Mouse (Mus musculus): ENCODE measurements at regions not wholly inside any gene's neighbourhood (a gene's known extent, or its start where the extent isn't known, plus 50 kb on each side); places are given as distances from the start of the nearest gene placed in this dataset.

DNA sequence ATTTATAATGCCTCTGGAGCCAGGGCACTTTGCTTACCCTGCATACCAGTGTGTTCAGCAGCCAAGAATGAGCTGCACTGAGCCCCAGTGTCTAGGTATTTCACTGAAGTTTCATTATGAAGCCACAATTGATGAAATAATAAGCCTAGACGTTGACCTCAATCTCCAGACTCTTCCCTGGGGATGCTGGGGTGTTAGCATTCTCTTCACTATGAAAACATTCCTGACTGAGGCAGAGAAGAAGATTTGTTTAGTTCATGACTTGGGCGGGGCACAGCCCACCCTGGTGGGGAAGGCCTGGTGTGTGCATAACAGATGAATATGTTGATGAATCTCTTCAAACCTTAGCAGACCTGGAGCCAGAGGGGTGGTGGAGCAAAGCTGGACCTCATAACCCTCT is 104.4 kb downstream of the Erv3 start:
- no peaks in the 10 kb centered on the region for H3K27me3 ChIP-seq (ENCODE audit: control insufficient read depth, insufficient read depth, low read length)
- no peaks in the 10 kb centered on the region for H3K36me3 ChIP-seq (ENCODE audit: control insufficient read depth, insufficient read depth, low read length)
- intact Hi-C loops (cut with DNase I), result no loop called here
- H3K27ac ChIP-seq, result no peak overlapping the region
- WGBS, result 60% methylated on average over 2 of the region's 2 CpGs
- no peak overlapping the region for H3K9ac ChIP-seq (ENCODE audit: low read depth, low read length)
- no peak overlapping the region for H3K4me3 ChIP-seq
- no peak for DNase-seq
- no peak for TF ChIP-seq POLR2A (IDR thresholded peaks at IDR 0.05; ENCODE audit: insufficient read depth, low read depth, low read length)
- TF ChIP-seq CTCF (IDR thresholded peaks at IDR 0.05), result no peak
- no peak for TF ChIP-seq EP300 (IDR thresholded peaks at IDR 0.05; ENCODE audit: insufficient read depth, low read depth, low read length)
- no peaks in the 10 kb centered on the region for H3K4me1 ChIP-seq (ENCODE audit: control insufficient read depth, insufficient read depth, low read length)
- no peaks in the 10 kb centered on the region for H3K79me2 ChIP-seq (replicated peaks; ENCODE audit: control insufficient read depth, insufficient read depth, low read length)

DNA sequence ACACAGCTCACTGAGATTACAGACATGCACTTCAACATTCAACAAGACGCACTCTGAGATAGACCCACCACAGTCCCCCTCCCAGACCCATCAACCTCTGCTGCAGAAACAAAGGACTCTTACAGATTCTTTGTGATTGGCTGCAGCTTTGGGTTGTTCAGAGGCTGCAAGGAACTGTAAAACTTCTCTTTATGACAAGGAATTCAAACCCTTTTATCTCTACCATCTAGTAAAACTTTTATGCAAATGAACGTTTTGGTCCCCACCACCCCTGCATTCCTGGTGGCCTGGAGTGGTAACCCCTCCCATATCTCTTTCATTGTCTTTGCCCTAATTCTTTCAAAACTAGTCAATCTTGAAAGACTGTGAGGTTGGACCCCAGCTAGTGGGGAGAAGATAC is 106.1 kb downstream of the Erv3 start:
- H3K4me3 ChIP-seq, result no peak overlapping the region
- no peaks in the 10 kb centered on the region for H3K27me3 ChIP-seq (ENCODE audit: control insufficient read depth, insufficient read depth, low read length)
- H3K79me2 ChIP-seq (replicated peaks; ENCODE audit: control insufficient read depth, insufficient read depth, low read length), result no peaks in the 10 kb centered on the region
- H3K4me1 ChIP-seq (ENCODE audit: control insufficient read depth, insufficient read depth, low read length), result no peaks in the 10 kb centered on the region
- no peak for TF ChIP-seq CTCF (IDR thresholded peaks at IDR 0.05)
- TF ChIP-seq POLR2A (IDR thresholded peaks at IDR 0.05; ENCODE audit: insufficient read depth, low read depth, low read length), result no peak
- TF ChIP-seq EP300 (IDR thresholded peaks at IDR 0.05; ENCODE audit: insufficient read depth, low read depth, low read length), result no peak
- no peak for DNase-seq
- no peaks in the 10 kb centered on the region for H3K36me3 ChIP-seq (ENCODE audit: control insufficient read depth, insufficient read depth, low read length)
- H3K27ac ChIP-seq, result no peak overlapping the region
- WGBS, result 77% methylated on average over 2 of the region's 2 CpGs
- intact Hi-C loops (cut with DNase I), result no loop called here
- no peak overlapping the region for H3K9ac ChIP-seq (ENCODE audit: low read depth, low read length)

GRCm38 (mm10) chr2:131750679-131751078 is 108.9 kb downstream of the Erv3 start:
- no peaks in the 10 kb centered on the region for H3K27me3 ChIP-seq (ENCODE audit: control insufficient read depth, insufficient read depth, low read length)
- H3K4me3 ChIP-seq, result no peak overlapping the region
- no peak for TF ChIP-seq POLR2A (IDR thresholded peaks at IDR 0.05; ENCODE audit: insufficient read depth, low read depth, low read length)
- TF ChIP-seq EP300 (IDR thresholded peaks at IDR 0.05; ENCODE audit: insufficient read depth, low read depth, low read length), result no peak
- no peak for TF ChIP-seq CTCF (IDR thresholded peaks at IDR 0.05)
- no peak for DNase-seq
- no peaks in the 10 kb centered on the region for H3K4me1 ChIP-seq (ENCODE audit: control insufficient read depth, insufficient read depth, low read length)
- intact Hi-C loops (cut with DNase I), result no loop called here
- H3K79me2 ChIP-seq (replicated peaks; ENCODE audit: control insufficient read depth, insufficient read depth, low read length), result no peaks in the 10 kb centered on the region
- 68% methylated on average over 6 of the region's 6 CpGs for WGBS
- H3K9ac ChIP-seq (ENCODE audit: low read depth, low read length), result no peak overlapping the region
- no peak overlapping the region for H3K27ac ChIP-seq
- H3K36me3 ChIP-seq (ENCODE audit: control insufficient read depth, insufficient read depth, low read length), result no peaks in the 10 kb centered on the region

DNA sequence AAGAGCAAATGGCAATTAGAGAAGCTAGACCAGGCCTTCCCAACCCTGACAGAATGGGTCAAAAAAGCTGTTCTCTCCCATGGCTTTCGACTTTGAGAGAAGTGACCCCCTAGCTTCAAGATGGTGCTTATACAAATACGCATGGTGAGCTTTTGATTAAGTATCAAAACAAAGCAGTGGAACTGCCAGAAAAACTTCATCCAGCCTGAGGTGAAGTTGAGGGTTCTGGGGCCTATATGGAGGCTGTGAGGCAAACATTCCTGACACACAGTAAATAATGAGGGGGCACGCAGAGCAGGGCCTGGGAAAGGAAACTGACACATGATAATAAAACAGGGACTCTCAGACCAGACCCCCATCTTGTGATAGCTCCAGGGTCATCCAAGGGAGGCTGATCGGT is 109.3 kb downstream of the Erv3 start:
- Histone ChIP-seq H3K79me2 (replicated peaks; ENCODE audit: control insufficient read depth, insufficient read depth, low read length) (no peaks in the 10 kb centered on the region), H3K27ac (no peak overlapping the region), H3K4me1 (ENCODE audit: control insufficient read depth, insufficient read depth, low read length) (no peaks in the 10 kb centered on the region), H3K9ac (ENCODE audit: low read depth, low read length) (no peak overlapping the region), H3K36me3 (ENCODE audit: control insufficient read depth, insufficient read depth, low read length) (no peaks in the 10 kb centered on the region), H3K27me3 (ENCODE audit: control insufficient read depth, insufficient read depth, low read length) (no peaks in the 10 kb centered on the region), H3K4me3 (no peak overlapping the region)
- TF ChIP-seq CTCF (IDR thresholded peaks at IDR 0.05), result no peak
- TF ChIP-seq POLR2A (IDR thresholded peaks at IDR 0.05; ENCODE audit: insufficient read depth, low read depth, low read length), result no peak
- intact Hi-C loops (cut with DNase I), result no loop called here
- no peak for DNase-seq
- WGBS, result 71% methylated on average over 4 of the region's 4 CpGs

DNA sequence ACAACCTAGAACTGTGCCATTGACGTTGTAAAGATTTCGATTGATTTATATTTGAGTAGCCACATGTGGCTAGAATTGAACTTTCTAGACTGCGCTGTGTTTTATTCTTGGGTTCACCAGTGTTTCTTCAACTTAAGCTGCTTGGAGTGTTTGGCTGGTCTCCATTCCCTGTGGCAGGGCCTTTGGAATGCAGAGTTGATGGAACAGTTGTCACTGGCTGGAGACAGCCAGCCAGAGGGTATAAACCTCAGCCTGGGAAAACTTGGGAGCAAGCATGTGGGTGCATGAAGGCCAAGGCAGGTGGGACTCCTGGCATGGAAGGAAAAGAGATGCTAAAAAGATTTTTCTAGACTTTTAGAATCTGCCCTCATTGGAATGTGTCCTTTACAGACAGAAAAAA is 109.8 kb downstream of the Erv3 start:
- no peak for TF ChIP-seq EP300 (IDR thresholded peaks at IDR 0.05; ENCODE audit: insufficient read depth, low read depth, low read length)
- TF ChIP-seq CTCF (IDR thresholded peaks at IDR 0.05), result no peak
- no peak for DNase-seq
- intact Hi-C loops (cut with DNase I), result no loop called here
- WGBS, result 78% methylated on average over 3 of the region's 3 CpGs
- Histone ChIP-seq H3K36me3 (ENCODE audit: control insufficient read depth, insufficient read depth, low read length) (no peaks in the 10 kb centered on the region), H3K4me1 (ENCODE audit: control insufficient read depth, insufficient read depth, low read length) (no peaks in the 10 kb centered on the region), H3K79me2 (replicated peaks; ENCODE audit: control insufficient read depth, insufficient read depth, low read length) (no peaks in the 10 kb centered on the region), H3K9ac (ENCODE audit: low read depth, low read length) (no peak overlapping the region), H3K27ac (no peak overlapping the region), H3K4me3 (no peak overlapping the region), H3K27me3 (ENCODE audit: control insufficient read depth, insufficient read depth, low read length) (no peaks in the 10 kb centered on the region)

GRCm38 (mm10) chr2:131748791-131749190 is 110.8 kb downstream of the Erv3 start:
- Histone ChIP-seq H3K27me3 (ENCODE audit: control insufficient read depth, insufficient read depth, low read length) (no peaks in the 10 kb centered on the region), H3K36me3 (ENCODE audit: control insufficient read depth, insufficient read depth, low read length) (no peaks in the 10 kb centered on the region), H3K9ac (ENCODE audit: low read depth, low read length) (no peak overlapping the region), H3K4me3 (no peak overlapping the region), H3K27ac (no peak overlapping the region), H3K4me1 (ENCODE audit: control insufficient read depth, insufficient read depth, low read length) (no peaks in the 10 kb centered on the region), H3K79me2 (replicated peaks; ENCODE audit: control insufficient read depth, insufficient read depth, low read length) (no peaks in the 10 kb centered on the region)
- TF ChIP-seq CTCF (IDR thresholded peaks at IDR 0.05) (no peak), EP300 (IDR thresholded peaks at IDR 0.05; ENCODE audit: insufficient read depth, low read depth, low read length) (no peak), POLR2A (IDR thresholded peaks at IDR 0.05; ENCODE audit: insufficient read depth, low read depth, low read length) (no peak)
- 49% methylated on average over 10 of the region's 10 CpGs for WGBS
- intact Hi-C loops (cut with DNase I), result no loop called here
- DNase-seq, result no peak
